Mouse (Mus musculus): ENCODE results near the gene Zfp827.

DNA sequence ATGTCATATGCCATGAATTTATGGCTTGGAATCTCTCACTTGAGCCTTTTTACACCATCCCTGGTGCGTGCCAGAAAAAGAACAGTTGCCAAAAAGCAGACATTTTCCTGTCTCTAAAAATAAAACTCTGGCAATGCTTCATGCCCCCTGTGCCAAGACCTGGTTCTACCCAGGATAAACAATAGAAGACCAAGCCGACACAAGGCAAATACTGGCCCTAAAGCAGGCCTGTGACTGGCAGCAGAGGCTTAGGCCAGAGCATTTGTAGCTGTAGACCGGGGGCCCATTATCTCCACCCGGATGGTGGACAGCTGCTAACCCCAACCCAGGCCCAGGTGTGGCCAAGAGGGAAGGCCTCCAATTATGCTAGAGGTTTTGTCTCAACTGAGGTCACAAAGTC, 178.7 kb downstream of the Zfp827 start:
- TF ChIP-seq CTCF (IDR thresholded peaks at IDR 0.05; ENCODE audit: low read depth, low read length) (no peak), POLR2A (IDR thresholded peaks at IDR 0.05; ENCODE audit: borderline replicate concordance, low read depth, low read length) (no peak)

All from bone marrow macrophage, adult 2 months (primary cell).